Mouse (Mus musculus) brain, embryonic 14.5 days (tissue): ENCODE results near the gene Thbs4.

ENCODE experiments used
- CTCF ChIP-seq: fragments of 200-500 bp; IDR thresholded peaks from 2 replicates; pipeline ENCODE4 v1.5.1; 2012; ENCODE audit warnings: inconsistent platforms, mild to moderate bottlenecking, moderate library complexity, borderline replicate concordance; ENCODE audit not compliant: insufficient read depth, insufficient read length; ENCODE audit errors: extremely low read depth
- POLR2A ChIP-seq: fragments of 200-500 bp; IDR thresholded peaks from 2 replicates; pipeline ENCODE4 v1.6.1; 2012; ENCODE audit warnings: mild to moderate bottlenecking, inconsistent platforms, borderline replicate concordance; ENCODE audit not compliant: poor library complexity, insufficient read depth, insufficient read length, severe bottlenecking; ENCODE audit errors: extremely low read depth

- no peak for TF ChIP-seq CTCF
- TF ChIP-seq POLR2A = no peak
These were observed 51.3 kb downstream of the Thbs4 start for GRCm38 (mm10) chr13:92743337-92743736.
